Mouse (Mus musculus) cerebellum, adult (tissue): ENCODE measurements around the gene Mtor.
A peak's percentile ranks its signal among the peaks of the same experiment; 100 is the strongest.

Source experiments
- ATAC-seq: cut with Nextera tagmentation; 2 replicates; pipeline ENCODE4 v1.9.2; 2017; ENCODE audit warnings: mild to moderate bottlenecking, moderate library complexity, mixed read lengths; ENCODE audit not compliant: insufficient number of reproducible peaks, low FRiP score, low TSS enrichment

Gene Mtor

GRCm38 (mm10) chr4:148480245-148480644 is 31.8 kb downstream of the Mtor start:
- ATAC-seq: no peak

- no peak for ATAC-seq
These were observed 33.3 kb downstream of the Mtor start for GRCm38 (mm10) chr4:148481557-148482168.

DNA sequence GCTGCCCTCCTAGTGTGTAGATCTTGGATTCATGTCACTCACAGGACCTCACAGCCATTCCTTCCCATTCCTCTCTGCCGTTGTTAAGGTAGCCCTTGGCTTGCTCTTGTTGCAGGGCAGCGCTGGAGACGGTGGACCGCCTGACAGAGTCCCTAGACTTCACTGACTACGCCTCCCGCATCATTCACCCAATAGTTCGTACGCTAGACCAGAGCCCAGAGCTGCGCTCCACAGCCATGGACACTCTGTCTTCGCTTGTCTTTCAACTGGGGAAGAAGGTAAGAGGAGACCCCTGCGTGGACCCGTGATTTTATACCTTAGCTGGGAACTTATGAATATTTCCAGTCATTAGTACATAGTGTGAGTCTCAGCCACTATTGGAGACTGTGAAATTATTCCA is 36.1 kb downstream of the Mtor start:
- ATAC-seq: no peak

DNA sequence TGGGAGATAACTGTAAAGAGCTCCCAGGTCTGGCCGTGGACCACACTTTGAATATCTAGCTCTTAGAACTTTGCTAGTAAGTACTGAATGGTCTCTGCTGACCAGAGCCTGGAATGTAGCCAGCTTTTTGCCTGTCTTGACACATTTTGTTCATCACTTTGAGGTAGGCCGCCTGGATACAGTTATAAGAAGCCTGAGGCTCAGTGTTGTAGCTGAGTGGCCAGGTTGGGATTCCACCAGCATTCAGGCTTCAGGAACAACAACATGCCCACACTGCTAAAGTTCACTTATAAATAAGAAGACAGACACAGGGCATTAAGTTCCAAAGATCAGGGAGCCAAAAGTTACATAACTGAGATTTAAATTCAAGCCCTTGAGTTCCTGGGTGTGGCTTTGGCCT is 39.4 kb downstream of the Mtor start:
- ATAC-seq: no peak

DNA sequence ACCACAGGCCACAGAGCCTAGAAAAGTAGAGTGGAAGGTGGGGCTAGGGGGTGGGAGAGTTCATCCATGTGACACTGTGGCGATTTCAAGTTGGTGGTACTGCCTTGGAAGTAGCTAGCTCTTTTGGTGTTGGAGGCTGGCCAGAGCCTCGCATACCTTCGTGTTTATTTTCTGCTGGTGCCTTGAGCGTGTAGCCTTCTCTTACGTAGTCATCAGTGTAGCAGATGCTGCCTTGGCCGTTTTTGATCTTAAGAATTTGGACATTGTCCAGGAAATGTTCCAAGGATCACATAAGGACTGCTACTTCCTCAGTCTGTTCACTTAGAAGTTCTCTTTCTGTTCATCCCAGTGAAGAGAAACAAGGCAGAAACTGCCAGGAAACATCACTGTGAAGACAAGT is 42.1 kb downstream of the Mtor start:
- no peak for ATAC-seq

DNA sequence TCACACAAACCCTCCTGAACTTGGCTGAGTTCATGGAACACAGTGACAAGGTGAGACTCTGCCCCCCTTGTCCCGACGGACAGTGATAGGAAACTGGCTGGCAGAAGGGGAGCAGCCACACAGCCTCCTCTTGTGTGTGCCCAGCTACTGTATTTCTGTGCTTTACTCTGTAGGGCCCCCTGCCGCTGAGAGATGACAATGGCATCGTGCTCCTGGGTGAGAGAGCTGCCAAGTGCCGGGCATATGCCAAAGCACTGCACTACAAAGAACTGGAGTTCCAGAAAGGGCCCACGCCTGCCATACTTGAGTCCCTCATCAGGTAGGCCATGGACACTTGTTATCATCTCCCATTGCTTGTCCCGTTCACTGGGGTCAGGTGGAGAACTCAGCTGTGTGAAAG is 43.0 kb downstream of the Mtor start:
- no peak for ATAC-seq

GRCm38 (mm10) chr4:148495160-148495559 is 46.7 kb downstream of the Mtor start:
- ATAC-seq: no peak

- peak; percentile 72; the same call in 1 of the 2 replicates for ATAC-seq
These were observed 47.7 kb downstream of the Mtor start for GRCm38 (mm10) chr4:148495874-148496689.

GRCm38 (mm10) chr4:148500410-148500867 is 52.0 kb downstream of the Mtor start, which contains the start of gene Angptl7:
Gene Angptl7, minus strand, starts transcription at chr4:148500460.
- no peak for ATAC-seq

DNA sequence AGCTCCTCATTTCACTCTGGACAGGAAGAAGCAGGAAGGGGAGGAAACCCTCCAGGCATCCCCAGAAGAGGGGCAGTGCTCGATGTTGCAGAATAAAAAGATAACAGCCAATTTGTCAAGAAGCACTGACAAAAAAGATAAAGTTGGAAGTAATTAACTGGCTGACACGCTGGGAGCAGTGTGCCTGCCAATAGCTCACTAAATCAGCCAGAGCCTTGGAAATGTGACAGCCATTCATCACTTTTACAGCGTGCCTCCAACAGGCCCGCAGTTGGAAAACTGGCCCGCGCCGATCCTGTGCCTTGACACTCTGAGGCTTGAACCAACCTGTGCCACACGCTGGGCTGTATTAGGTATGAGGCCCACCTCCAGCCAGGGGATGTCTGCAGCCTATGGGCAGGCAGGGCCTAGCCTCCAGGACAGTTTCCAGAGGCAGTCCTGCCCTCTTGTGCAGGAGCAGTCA is 56.1 kb downstream of the Mtor start:
- peak; percentile 40; the same call in 1 of the 2 replicates for ATAC-seq

GRCm38 (mm10) chr4:148507585-148507984 is 59.2 kb downstream of the Mtor start:
- no peak for ATAC-seq

DNA sequence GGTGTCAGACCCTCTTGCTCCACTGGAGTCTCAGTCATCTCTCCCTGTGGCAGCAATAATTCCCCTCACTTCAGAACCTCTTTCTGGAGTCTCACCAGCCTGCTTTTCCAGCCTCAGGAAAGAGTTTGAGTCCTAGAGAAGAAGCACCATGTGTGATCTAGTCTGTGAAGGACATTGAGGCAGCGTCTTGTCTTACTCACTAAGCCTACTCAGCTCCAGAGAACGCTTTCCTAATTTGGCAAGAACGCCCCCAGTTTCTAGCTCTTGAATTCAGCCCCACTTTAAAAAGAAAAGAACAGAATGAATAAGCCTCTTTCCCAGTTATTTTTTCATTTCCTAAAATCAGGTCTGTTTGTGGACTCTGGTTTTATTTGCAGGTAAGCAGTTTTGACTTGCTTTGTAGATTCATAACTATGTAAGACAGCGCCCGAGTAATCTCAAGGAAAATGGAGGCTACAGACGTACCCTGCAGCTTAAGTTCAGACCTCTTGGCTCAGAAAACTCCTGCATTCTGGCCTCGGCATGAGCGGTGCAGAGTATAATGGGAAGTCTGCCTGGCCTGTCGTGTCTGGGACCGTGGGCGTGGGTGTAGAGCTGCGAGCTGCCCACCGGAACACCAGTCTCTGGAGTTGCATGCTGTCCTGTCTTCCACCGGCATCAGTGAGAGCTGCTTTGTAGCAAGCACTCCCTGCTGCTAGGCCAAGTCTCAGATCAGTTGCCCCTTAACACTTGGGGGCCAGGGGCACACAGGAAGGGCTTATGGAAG is 59.9 kb downstream of the Mtor start:
- no peak for ATAC-seq

DNA sequence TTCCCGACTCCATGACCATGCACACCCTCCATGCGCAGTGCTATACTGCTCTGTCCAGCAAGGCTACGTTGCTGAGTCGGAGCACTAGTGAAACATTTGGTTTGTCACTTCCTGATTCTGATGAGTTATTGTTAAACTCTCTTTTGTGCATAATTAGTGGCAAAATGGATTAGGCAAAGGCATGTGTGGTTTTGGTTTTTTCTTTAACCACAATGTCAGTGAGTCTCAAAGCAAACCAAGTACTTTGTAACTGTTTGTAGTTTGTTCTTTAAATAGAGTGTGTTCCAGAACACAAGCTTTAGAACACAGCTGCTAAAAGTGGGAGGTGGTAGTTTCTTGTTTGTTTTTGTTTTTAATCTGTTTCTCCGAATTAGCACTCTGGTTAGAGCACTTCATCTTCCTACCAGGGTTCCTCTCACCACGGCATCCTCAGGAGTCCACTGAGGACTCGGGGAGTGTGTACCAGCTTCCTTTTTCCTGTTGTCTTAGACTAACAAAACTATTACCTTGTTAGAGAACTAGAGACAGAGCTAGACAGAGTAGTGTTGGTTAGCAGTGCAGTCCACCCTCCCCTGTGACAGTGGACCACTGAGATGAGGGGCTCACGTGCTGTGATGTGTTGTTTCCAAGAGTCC is 61.2 kb downstream of the Mtor start:
- ATAC-seq: no peak

- ATAC-seq: no peak
These were observed 62.3 kb downstream of the Mtor start for GRCm38 (mm10) chr4:148510691-148511090.

- no peak for ATAC-seq
These were observed 62.9 kb downstream of the Mtor start for GRCm38 (mm10) chr4:148511334-148511733.

DNA sequence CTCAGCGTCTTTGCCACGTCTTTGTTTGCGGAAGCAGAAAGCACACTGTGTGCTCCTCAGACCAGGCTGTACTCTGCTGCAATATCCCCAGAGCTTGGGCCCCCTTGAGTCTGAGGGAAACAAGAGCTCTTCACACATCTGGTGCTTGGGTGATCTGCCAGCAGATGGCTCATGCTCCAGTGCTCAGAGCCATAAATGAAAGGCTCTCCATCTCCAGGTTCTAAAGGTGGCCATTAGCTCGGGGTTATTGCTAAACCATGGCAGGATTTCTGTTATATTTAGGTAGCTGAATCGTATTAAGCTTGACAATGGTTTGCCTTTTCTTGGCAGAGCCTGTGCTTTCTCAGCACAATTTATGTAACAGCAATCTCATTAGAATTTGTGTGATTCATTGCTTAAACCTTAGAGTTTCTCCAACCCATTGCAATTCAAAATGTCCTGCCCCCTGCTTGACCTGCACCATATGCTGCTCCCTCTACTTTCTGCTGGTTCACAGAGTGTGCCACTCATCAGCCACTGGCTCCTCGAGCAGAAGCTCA is 64.7 kb downstream of the Mtor start:
- no peak for ATAC-seq

- ATAC-seq: no peak
These were observed 66.9 kb downstream of the Mtor start for GRCm38 (mm10) chr4:148515313-148515712.

DNA sequence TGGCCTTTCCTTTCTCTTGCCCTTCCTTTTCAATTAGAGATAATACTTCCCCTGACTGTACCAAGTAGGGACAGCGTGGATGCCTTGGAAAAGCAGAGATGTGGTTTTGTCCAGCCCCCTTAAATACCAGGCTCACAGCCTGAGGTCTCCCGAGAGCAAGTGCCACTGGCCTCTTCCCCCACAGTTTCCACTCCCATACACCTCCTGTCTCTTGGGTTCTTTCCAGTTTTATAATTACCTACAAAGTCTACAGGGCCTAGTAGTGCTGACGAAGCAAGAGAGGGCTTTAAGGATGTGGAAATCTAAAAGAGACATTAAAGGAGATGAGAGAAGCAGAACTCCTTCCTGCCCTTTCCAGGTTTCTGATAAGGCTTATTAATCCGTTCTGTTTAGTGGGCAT is 69.4 kb downstream of the Mtor start:
- ATAC-seq: no peak

- ATAC-seq: no peak
These were observed 69.9 kb downstream of the Mtor start for GRCm38 (mm10) chr4:148518235-148518795.

GRCm38 (mm10) chr4:148523538-148523937 is 75.1 kb downstream of the Mtor start:
- ATAC-seq: no peak
